Mouse (Mus musculus): Measurements from ENCODE around the gene Ace.

Gene Ace

GRCm38 (mm10) chr11:105967741-105968574 lies at the start of gene Ace:
Gene Ace, plus strand, starts transcription at chr11:105967945.
- in situ Hi-C loops (cut with MboI, MseI): no loop called here

- in situ Hi-C loops (cut with MboI, MseI): loop anchor here (5.0 to 10.0 kb wide), 2 partner anchors 102 to 255 kb away; no protein-coding TSS in a partner anchor
Measured at GRCm38 (mm10) chr11:105920098-105920785, 47.5 kb upstream of the Ace start.

GRCm38 (mm10) chr11:105920836-105921235 lies 46.9 kb upstream of the Ace start:
- in situ Hi-C loops (cut with MboI, MseI): loop anchor here (5.0 to 10.0 kb wide), 2 partner anchors 101 to 254 kb away; no protein-coding TSS in a partner anchor

DNA sequence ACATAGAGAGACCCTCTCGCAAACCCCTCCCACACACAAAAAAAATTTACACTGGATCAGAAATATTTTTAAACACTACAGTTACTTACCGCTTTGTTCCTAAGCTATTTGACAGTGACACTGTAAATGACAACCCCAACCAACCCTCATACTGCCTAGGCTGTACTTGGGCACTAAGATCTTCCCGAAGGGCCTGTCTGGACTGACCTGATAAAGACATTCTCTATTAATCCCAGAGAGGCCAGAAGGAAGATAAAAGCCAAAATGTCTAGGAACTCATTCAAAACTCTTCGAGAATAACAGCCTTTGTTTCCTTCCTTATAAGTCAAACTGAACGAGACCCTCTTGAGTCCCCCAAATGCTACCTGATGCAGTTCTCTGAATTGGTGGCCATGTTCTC lies 46.5 kb upstream of the Ace start:
- in situ Hi-C loops (cut with MboI, MseI): loop anchor here (5.0 to 10.0 kb wide), 2 partner anchors 101 to 254 kb away; no protein-coding TSS in a partner anchor

- in situ Hi-C loops (cut with MboI, MseI): loop anchor here (5.0 to 10.0 kb wide), 2 partner anchors 99 to 252 kb away; no protein-coding TSS in a partner anchor
Measured at GRCm38 (mm10) chr11:105922769-105923663, 44.7 kb upstream of the Ace start.

- in situ Hi-C loops (cut with MboI, MseI): loop anchor here (10.0 kb wide), 1 partner anchor 247 kb away; no protein-coding TSS in a partner anchor
Measured at GRCm38 (mm10) chr11:105927065-105928030, 40.4 kb upstream of the Ace start.

GRCm38 (mm10) chr11:105928171-105928570 lies 39.6 kb upstream of the Ace start:
- in situ Hi-C loops (cut with MboI, MseI): loop anchor here (10.0 kb wide), 1 partner anchor 247 kb away; no protein-coding TSS in a partner anchor

DNA sequence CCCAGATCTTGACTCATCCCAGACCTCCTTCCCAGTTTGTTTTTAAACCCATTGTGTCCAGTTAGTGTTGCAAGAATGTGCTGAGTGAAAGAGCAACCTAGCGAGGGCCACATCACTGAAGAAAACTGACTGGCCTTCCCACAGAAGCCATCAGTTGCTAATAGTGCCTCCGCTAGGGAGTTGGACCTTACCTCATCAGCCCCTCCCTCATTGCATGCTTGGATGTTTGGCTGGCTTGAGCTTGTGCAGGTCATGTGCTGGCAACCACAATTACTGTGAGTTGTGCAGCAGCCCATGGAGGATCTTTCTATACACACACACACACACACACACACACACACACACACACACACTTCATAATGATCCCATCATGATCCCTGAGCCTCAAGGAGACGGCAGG lies 36.4 kb upstream of the Ace start:
- in situ Hi-C loops (cut with MboI, MseI): no loop called here

GRCm38 (mm10) chr11:105933746-105934145 lies 34.0 kb upstream of the Ace start:
- in situ Hi-C loops (cut with MboI, MseI): no loop called here

DNA sequence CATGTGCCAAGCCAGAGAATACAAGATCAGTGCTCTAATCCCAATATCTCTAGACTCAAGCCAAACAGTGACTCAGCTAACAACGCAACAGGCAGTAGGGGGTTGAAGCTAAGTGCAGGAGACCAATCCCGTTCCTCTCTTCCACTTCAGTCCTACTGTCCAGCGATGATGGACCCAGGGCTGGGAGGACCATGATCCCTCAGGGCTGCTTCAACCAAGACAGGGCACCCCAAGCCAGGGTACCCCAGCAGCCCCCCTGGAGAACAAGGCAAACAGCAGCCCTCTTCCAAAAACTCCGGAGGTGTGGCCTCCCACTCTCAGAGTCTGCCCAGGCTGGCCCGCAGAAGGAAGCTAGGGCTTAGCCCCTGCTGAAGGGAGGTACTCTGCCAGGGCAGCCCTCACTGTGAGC lies 33.4 kb upstream of the Ace start:
- in situ Hi-C loops (cut with MboI, MseI): no loop called here

GRCm38 (mm10) chr11:105934816-105935215 lies 32.9 kb upstream of the Ace start:
- in situ Hi-C loops (cut with MboI, MseI): no loop called here

DNA sequence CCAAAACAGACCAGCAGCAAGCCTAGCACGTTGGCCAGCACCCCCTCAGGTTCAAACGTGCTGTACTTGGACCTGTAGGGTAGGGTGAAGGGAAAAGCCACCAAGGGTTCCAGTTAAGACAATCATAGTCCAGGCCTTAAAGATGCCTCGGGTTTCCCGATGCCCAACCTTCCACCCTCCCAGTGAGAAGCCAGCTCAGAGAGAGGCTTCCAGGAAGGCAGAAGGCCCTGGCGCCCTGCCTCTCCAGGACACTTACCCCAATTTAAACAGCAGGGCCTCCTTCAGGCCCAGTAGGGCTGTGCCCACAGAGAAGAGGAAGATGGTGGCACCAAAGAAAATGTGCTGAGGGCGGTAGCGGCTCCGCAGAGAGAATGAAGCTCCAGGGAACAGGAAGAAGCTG lies 32.2 kb upstream of the Ace start:
- in situ Hi-C loops (cut with MboI, MseI): no loop called here

GRCm38 (mm10) chr11:105936200-105936599 lies 31.5 kb upstream of the Ace start:
- in situ Hi-C loops (cut with MboI, MseI): no loop called here

GRCm38 (mm10) chr11:105936974-105937373 lies 30.8 kb upstream of the Ace start:
- in situ Hi-C loops (cut with MboI, MseI): no loop called here

GRCm38 (mm10) chr11:105938771-105939170 lies 29.0 kb upstream of the Ace start:
- in situ Hi-C loops (cut with MboI, MseI): no loop called here

GRCm38 (mm10) chr11:105941973-105942372 lies 25.8 kb upstream of the Ace start:
- in situ Hi-C loops (cut with MboI, MseI): loop anchor here (5.0 kb wide), 1 partner anchor 50 kb away; the partner anchor contains the start of gene Ace3

GRCm38 (mm10) chr11:105943133-105944102 lies 24.3 kb upstream of the Ace start:
- in situ Hi-C loops (cut with MboI, MseI): loop anchor here (5.0 kb wide), 1 partner anchor 49 kb away; the partner anchor contains the start of gene Ace3

GRCm38 (mm10) chr11:105944126-105944621 lies 23.6 kb upstream of the Ace start:
- in situ Hi-C loops (cut with MboI, MseI): loop anchor here (5.0 kb wide), 1 partner anchor 48 kb away; the partner anchor contains the start of gene Ace3
